Mouse (Mus musculus) activated CD4-positive, CD25-positive, alpha-beta regulatory T cell (primary cell): Measurements from ENCODE around the gene Foxc1. TPM values are rescaled to one million over a fixed set of nuclear protein-coding genes. Genes with fewer than 3 reads are reported as not detected.

ENCODE experiments used
- polyA plus RNA-seq, 2 experiments: library from polyadenylated mRNA; unstranded; fragments of 100-300 nt; shearing (Covaris generic); gene quantifications; one replicate each; pipeline ENCODE4 v1.2.1; 2017

Gene Foxc1
- under 1 TPM in 1 of 2 experiments, not detected in 1; 0.06 TPM for polyA plus RNA-seq

GRCm38 (mm10) chr13:31806428-31806832, at the start of gene Foxc1:
Gene Foxc1, plus strand, starts transcription at chr13:31806633.

Other genes starting within 250 kb of the Foxc1 start
- gene A530084C06Rik, start 247.3 kb upstream of the Foxc1 start, polyA plus RNA-seq = not detected
- gene Foxf2, start 180.8 kb upstream of the Foxc1 start, polyA plus RNA-seq = not detected